Mouse (Mus musculus) kidney, embryonic 14.5 days (tissue): ENCODE results near the gene Alg3. TPM values are rescaled to one million over a fixed set of nuclear protein-coding genes. Genes with fewer than 3 reads are reported as not detected.

ENCODE experiments used
- ATAC-seq: fragments of 200-750 bp; cut with Nextera tagmentation; 2 replicates; pipeline ENCODE4 v1.8.0; 2017; ENCODE audit warnings: moderate number of reproducible peaks, mild to moderate bottlenecking, moderate TSS enrichment, moderate library complexity; ENCODE audit not compliant: low FRiP score, low TSS enrichment
- H3K27ac ChIP-seq: fragments of 300-500 bp; sonication (generic); 2 replicates; pipeline ENCODE4 v1.5.1; 2014; ENCODE audit warnings: low read depth, mild to moderate bottlenecking, low read length, moderate library complexity, mixed read lengths
- H3K27me3 ChIP-seq: fragments of 300-500 bp; sonication (generic); 2 replicates; pipeline ENCODE4 v1.6.1; 2014; ENCODE audit warnings: mild to moderate bottlenecking, low read length; ENCODE audit not compliant: control insufficient read depth, insufficient read depth
- H3K36me3 ChIP-seq: fragments of 300-500 bp; sonication (generic); 2 replicates; pipeline ENCODE4 v1.6.1; 2014; ENCODE audit warnings: low read length, mixed read lengths; ENCODE audit not compliant: control insufficient read depth, insufficient read depth
- H3K4me1 ChIP-seq: fragments of 300-500 bp; sonication (generic); 2 replicates; pipeline ENCODE4 v1.6.1; 2014; ENCODE audit warnings: low read length, mixed read lengths; ENCODE audit not compliant: control insufficient read depth, insufficient read depth
- H3K4me2 ChIP-seq: fragments of 300-500 bp; sonication (generic); replicated peaks from 2 replicates; pipeline ENCODE4 v1.6.1; 2014; ENCODE audit warnings: low read depth, mild to moderate bottlenecking, low read length
- H3K4me3 ChIP-seq: fragments of 300-500 bp; sonication (generic); 2 replicates; pipeline ENCODE4 v1.5.1; 2014; ENCODE audit warnings: mild to moderate bottlenecking, low read length
- H3K9ac ChIP-seq: fragments of 300-500 bp; sonication (generic); 2 replicates; pipeline ENCODE4 v1.6.1; 2014; ENCODE audit warnings: low read depth, mild to moderate bottlenecking, low read length, moderate library complexity
- H3K9me3 ChIP-seq: fragments of 300-500 bp; sonication (generic); 2 replicates; pipeline ENCODE4 v1.6.1; 2016; ENCODE audit warnings: low read length; ENCODE audit not compliant: control insufficient read depth
- WGBS: fragments of 180-500 bp; shearing (Covaris S2); extraction: QIAGEN DNeasy Blood & Tissue Kit; methylation state at CpG from one replicate; pipeline ENCODE4 v1.1.7; 2014; 5-methylcytosine and 5-hydroxymethylcytosine counted together
- microRNA counts: library from miRNA; unstranded; fragments of <30 nt; microRNA quantifications from one replicate; lab custom pipeline; 2017
- microRNA-seq: library from miRNA; unstranded; fragments of <30 nt; microRNA quantifications from one replicate; pipeline ENCODE4, GENCODE M21; 2016
- polyA plus RNA-seq: library from polyadenylated mRNA; unstranded; fragments of >200 nt; fragmentation: Nextera tagmentation; extraction: Ambion mirVana; gene quantifications from 2 replicates; pipeline ENCODE4 v1.2.1, GENCODE M21; 2014

The Alg3 gene
- polyA plus RNA-seq, 1 experiment from 2014 or later, result 55.7 TPM

GRCm38 (mm10) chr16:20590680-20591038, 20.9 kb downstream of the Alg3 start:
- Histone ChIP-seq H3K27me3 (peaks cover 55% of the 10 kb centered on the region), H3K4me3 (peak overlapping the region; percentile 46), H3K4me1 (no peaks in the 10 kb centered on the region; the same call in 1 of the 2 replicates), H3K9me3 (0 out of 2 replicates have a peak, but pooled peaks cover 2% of the 10 kb centered on the region), H3K4me2 (peak overlapping the region; percentile 84), H3K9ac (no peak overlapping the region), H3K27ac (no peak overlapping the region), H3K36me3 (no peaks in the 10 kb centered on the region)
- peak; percentile 9 for ATAC-seq
- WGBS, result 4% methylated on average over 16 of the region's 17 CpGs

- peak overlapping the region; percentile 84 for H3K4me2 ChIP-seq
- H3K9me3 ChIP-seq, result 0 out of 2 replicates have a peak, but pooled peaks cover 2% of the 10 kb centered on the region
- ATAC-seq, result peak; percentile 86
- H3K4me3 ChIP-seq, result peak overlapping the region; percentile 46
- H3K36me3 ChIP-seq, result no peaks in the 10 kb centered on the region
- no peaks in the 10 kb centered on the region; the same call in 1 of the 2 replicates for H3K4me1 ChIP-seq
- 2% methylated on average over 36 of the region's 39 CpGs for WGBS
- H3K27me3 ChIP-seq, result peaks cover 55% of the 10 kb centered on the region
- no peak overlapping the region for H3K27ac ChIP-seq
- H3K9ac ChIP-seq, result peak overlapping the region; percentile 49; the same call in 1 of the 2 replicates
Measured at GRCm38 (mm10) chr16:20589939-20590679, 21.4 kb downstream of the Alg3 start.

GRCm38 (mm10) chr16:20589366-20589938, 22.1 kb downstream of the Alg3 start, which contains the start of gene Vwa5b2:
Gene Vwa5b2, plus strand, starts transcription at chr16:20589471.
- peaks cover 55% of the 10 kb centered on the region for H3K27me3 ChIP-seq
- peak; percentile 50 for ATAC-seq
- H3K4me1 ChIP-seq, result no peaks in the 10 kb centered on the region; the same call in 1 of the 2 replicates
- peak within 1 kb of the TSS; percentile 46 for H3K4me3 ChIP-seq
- H3K9ac ChIP-seq, result peak within 1 kb of the TSS; percentile 49; the same call in 1 of the 2 replicates
- H3K27ac ChIP-seq, result no peak within 1 kb of the TSS
- under 1% methylated on average over 24 of the region's 24 CpGs for WGBS
- H3K36me3 ChIP-seq, result no peaks in the 10 kb centered on the region
- 0 out of 2 replicates have a peak, but pooled peaks cover 2% of the 10 kb centered on the region for H3K9me3 ChIP-seq
- peak within 1 kb of the TSS; percentile 84 for H3K4me2 ChIP-seq

- 88% methylated on average over 1 of the region's 1 CpGs for WGBS
- no peak overlapping the region for H3K4me3 ChIP-seq
- H3K4me2 ChIP-seq, result no peak overlapping the region
Measured at GRCm38 (mm10) chr16:20565075-20565474, 46.5 kb downstream of the Alg3 start.

GRCm38 (mm10) chr16:20557381-20557780, 54.2 kb downstream of the Alg3 start:
- no peak for ATAC-seq
- Histone ChIP-seq H3K4me2 (no peak overlapping the region), H3K9ac (no peak overlapping the region), H3K9me3 (no peaks in the 10 kb centered on the region), H3K4me1 (no peaks in the 10 kb centered on the region), H3K27me3 (no peaks in the 10 kb centered on the region), H3K27ac (no peak overlapping the region), H3K4me3 (no peak overlapping the region), H3K36me3 (peaks cover 87% of the 10 kb centered on the region)
- 70% methylated on average over 7 of the region's 7 CpGs for WGBS

More at GRCm38 (mm10) chr16:20565075-20565474, 46.5 kb downstream of the Alg3 start:
- Histone ChIP-seq H3K4me1 (no peaks in the 10 kb centered on the region), H3K9ac (no peak overlapping the region), H3K36me3 (peaks cover 28% of the 10 kb centered on the region), H3K27me3 (no peaks in the 10 kb centered on the region), H3K27ac (no peak overlapping the region), H3K9me3 (no peaks in the 10 kb centered on the region)
- ATAC-seq, result no peak

MicroRNAs within 50 kb of the gene (microRNA counts, 519-probe panel; counts per million panel counts)
- 6,579 counts per million, percentile 71 among the panel's probes with 10 or more counts for microRNA mmu-miR-1224 (lab: Ali Mortazavi, UCI)

Small RNAs within 50 kb of the gene (microRNA-seq; reads per million reads assigned to microRNA genes)
- 1.7 reads per million for gene Mir1224

Other genes with a start within 250 kb of the Alg3 start
- 37.3 and 64.0 TPM in 2 replicates for gene Abcc5, start 185.3 kb downstream of the Alg3 start, polyA plus RNA-seq
- gene Eif2b5, start 112.9 kb downstream of the Alg3 start, polyA plus RNA-seq, result 68.6 and 115 TPM in 2 replicates
- 29.1 and 30.5 TPM in 2 replicates for gene Dvl3, start 94.8 kb downstream of the Alg3 start, polyA plus RNA-seq
- gene Ap2m1, start 76.3 kb downstream of the Alg3 start, polyA plus RNA-seq, result 607 TPM in 2 replicates
- 42.6 and 44.5 TPM in 2 replicates for gene Abcf3, start 63.2 kb downstream of the Alg3 start, polyA plus RNA-seq
- gene Vwa5b2, start 22.3 kb downstream of the Alg3 start, polyA plus RNA-seq, result 0.79 and 1.3 TPM in 2 replicates
- 42.2 and 42.4 TPM in 2 replicates for gene Eef1akmt4, start 142 bp downstream of the Alg3 start, polyA plus RNA-seq
- not detected in 2 replicates for gene Gm49333, start 125 bp downstream of the Alg3 start, polyA plus RNA-seq
- 1.7 and 1.9 TPM in 2 replicates for gene Camk2n2, start 9.6 kb upstream of the Alg3 start, polyA plus RNA-seq
- gene Ece2, start 18.1 kb upstream of the Alg3 start, polyA plus RNA-seq, result 2.6 and 3.1 TPM in 2 replicates
- gene Psmd2, start 39.9 kb upstream of the Alg3 start, polyA plus RNA-seq, result 208 and 355 TPM in 2 replicates
- 131 and 213 TPM in 2 replicates for gene Eif4g1, start 56.6 kb upstream of the Alg3 start, polyA plus RNA-seq
- 3.8 and 5.5 TPM in 2 replicates for gene Fam131a, start 81.5 kb upstream of the Alg3 start, polyA plus RNA-seq
- gene Polr2h, start 105.9 kb upstream of the Alg3 start, polyA plus RNA-seq, result 147 and 172 TPM in 2 replicates
- gene Clcn2, start 106.0 kb upstream of the Alg3 start, polyA plus RNA-seq, result 15.5 and 17.3 TPM in 2 replicates
- gene Chrd, start 121.4 kb upstream of the Alg3 start, polyA plus RNA-seq, result 3.9 and 4.6 TPM in 2 replicates
- gene Thpo, start 122.8 kb upstream of the Alg3 start, polyA plus RNA-seq, result 0.89 and 1.2 TPM in 2 replicates